Mouse (Mus musculus): ENCODE results near the gene Fbxo40. TPM values are rescaled to one million over a fixed set of nuclear protein-coding genes. Genes with fewer than 3 reads are reported as not detected.

The Fbxo40 gene
- total and polyA plus RNA-seq, 2 experiments from 2014 or later: 19.4 to 86.4 TPM

DNA sequence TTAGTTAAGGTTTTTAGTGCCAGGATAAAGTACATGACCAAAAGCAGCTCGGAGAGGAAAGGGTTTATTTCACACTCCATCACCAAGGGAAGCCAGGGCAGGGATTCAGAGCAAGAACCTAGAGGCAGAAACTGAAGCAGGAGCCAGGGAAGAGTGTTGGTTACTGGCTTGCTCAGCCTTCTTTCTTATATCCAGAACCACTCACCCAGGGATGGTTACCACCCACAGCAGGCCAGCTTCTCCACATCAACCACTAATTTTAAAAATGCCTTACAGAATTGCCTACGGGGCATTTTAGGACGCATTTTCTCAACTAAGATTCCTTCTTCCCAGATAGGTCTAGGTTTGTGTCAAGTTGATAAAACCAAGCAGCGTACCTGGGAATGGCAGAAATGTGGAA lies 26.9 kb downstream of the Fbxo40 start:
- TF ChIP-seq EP300 (IDR thresholded peaks at IDR 0.05; ENCODE audit: low read depth) (no peak), CTCF (IDR thresholded peaks at IDR 0.05; ENCODE audit: low read depth) (no peak)
- no peak for DNase-seq (ENCODE audit: low spot score)
- Histone ChIP-seq H3K4me1 (ENCODE audit: control insufficient read depth, insufficient read depth) (no peaks in the 10 kb centered on the region), H3K9me3 (replicated peaks; ENCODE audit: control insufficient read depth, low read length) (no peaks in the 10 kb centered on the region), H3K36me3 (replicated peaks; ENCODE audit: control insufficient read depth, insufficient read depth, low read length) (peaks cover 60% of the 10 kb centered on the region), H3K4me3 (ENCODE audit: low read depth, low read length) (no peak overlapping the region), H3K27ac (ENCODE audit: low read depth) (no peak overlapping the region), H3K27me3 (ENCODE audit: control insufficient read depth, insufficient read depth, low read length) (no peaks in the 10 kb centered on the region), H3K4me2 (ENCODE audit: low read depth, low read length) (no peak overlapping the region), H3K9ac (replicated peaks; ENCODE audit: low read depth, low read length) (no peak overlapping the region)
- WGBS: 76% methylated on average over 4 of the region's 4 CpGs
- no peak for ATAC-seq (ENCODE audit: insufficient read depth, low read depth)

DNA sequence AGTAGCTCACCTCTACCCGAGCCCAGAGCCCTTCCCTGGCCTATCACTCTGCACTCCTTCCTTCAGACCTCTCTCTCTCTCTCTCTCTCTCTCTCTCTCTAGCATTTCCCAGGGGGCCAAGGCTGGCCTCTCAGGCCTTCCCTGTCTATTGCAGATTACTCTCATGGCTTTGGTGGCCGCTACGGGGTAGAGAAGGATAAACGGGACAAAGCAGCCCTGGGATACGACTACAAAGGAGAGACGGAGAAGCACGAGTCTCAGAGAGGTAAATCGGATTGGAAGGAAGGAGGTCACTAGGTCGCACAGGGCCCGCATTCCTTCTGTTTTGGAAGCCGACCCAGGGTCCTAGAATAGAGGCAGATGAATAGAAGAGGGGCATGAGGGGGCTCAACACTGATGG lies 35.2 kb downstream of the Fbxo40 start:
- DNase-seq (ENCODE audit: low spot score) (no peak), ATAC-seq (ENCODE audit: insufficient read depth, low read depth) (no peak)
- no peaks in the 10 kb centered on the region for H3K27me3 ChIP-seq (ENCODE audit: control insufficient read depth, insufficient read depth, low read length)
- H3K9me3 ChIP-seq (replicated peaks; ENCODE audit: control insufficient read depth, low read length): no peaks in the 10 kb centered on the region
- H3K4me2 ChIP-seq (ENCODE audit: low read depth, low read length): no peak overlapping the region
- no peak for TF ChIP-seq CTCF (IDR thresholded peaks at IDR 0.05; ENCODE audit: low read depth)
- no peak for TF ChIP-seq EP300 (IDR thresholded peaks at IDR 0.05; ENCODE audit: low read depth)
- WGBS: 75% methylated on average over 11 of the region's 11 CpGs
- H3K4me1 ChIP-seq (ENCODE audit: control insufficient read depth, insufficient read depth): no peaks in the 10 kb centered on the region
- no peaks in the 10 kb centered on the region for H3K36me3 ChIP-seq (replicated peaks; ENCODE audit: control insufficient read depth, insufficient read depth, low read length)
- H3K9ac ChIP-seq (replicated peaks; ENCODE audit: low read depth, low read length): no peak overlapping the region
- no peak overlapping the region for H3K27ac ChIP-seq (ENCODE audit: low read depth)
- no peak overlapping the region for H3K4me3 ChIP-seq (ENCODE audit: low read depth, low read length)

DNA sequence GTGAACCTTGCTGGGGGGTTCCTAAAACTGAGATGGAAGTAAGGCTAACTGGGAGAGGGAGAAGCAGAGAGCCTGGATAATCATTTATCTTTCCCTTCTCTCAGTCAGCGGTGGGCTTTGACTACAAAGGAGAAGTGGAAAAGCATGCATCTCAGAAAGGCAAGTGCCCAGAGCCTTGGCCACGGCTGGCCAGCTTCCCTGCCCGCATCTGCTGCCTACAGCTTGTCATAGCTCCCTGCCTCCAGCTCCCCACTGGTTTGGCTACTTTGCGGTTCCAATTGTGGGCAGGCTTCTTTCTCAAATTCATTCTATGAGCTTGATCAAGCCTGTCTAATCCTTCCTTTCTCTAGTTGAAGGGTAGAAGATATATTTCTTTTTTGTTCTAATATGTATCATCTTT lies 39.2 kb downstream of the Fbxo40 start:
- WGBS: 60% methylated on average over 4 of the region's 4 CpGs
- DNase-seq (ENCODE audit: low spot score) (no peak), ATAC-seq (ENCODE audit: insufficient read depth, low read depth) (no peak)
- TF ChIP-seq CTCF (IDR thresholded peaks at IDR 0.05; ENCODE audit: low read depth) (no peak), EP300 (IDR thresholded peaks at IDR 0.05; ENCODE audit: low read depth) (no peak)
- Histone ChIP-seq H3K4me2 (ENCODE audit: low read depth, low read length) (no peak overlapping the region), H3K4me1 (ENCODE audit: control insufficient read depth, insufficient read depth) (no peaks in the 10 kb centered on the region), H3K4me3 (ENCODE audit: low read depth, low read length) (no peak overlapping the region), H3K27ac (ENCODE audit: low read depth) (no peak overlapping the region), H3K36me3 (replicated peaks; ENCODE audit: control insufficient read depth, insufficient read depth, low read length) (no peaks in the 10 kb centered on the region), H3K27me3 (ENCODE audit: control insufficient read depth, insufficient read depth, low read length) (no peaks in the 10 kb centered on the region), H3K9ac (replicated peaks; ENCODE audit: low read depth, low read length) (no peak overlapping the region), H3K9me3 (replicated peaks; ENCODE audit: control insufficient read depth, low read length) (no peaks in the 10 kb centered on the region)

DNA sequence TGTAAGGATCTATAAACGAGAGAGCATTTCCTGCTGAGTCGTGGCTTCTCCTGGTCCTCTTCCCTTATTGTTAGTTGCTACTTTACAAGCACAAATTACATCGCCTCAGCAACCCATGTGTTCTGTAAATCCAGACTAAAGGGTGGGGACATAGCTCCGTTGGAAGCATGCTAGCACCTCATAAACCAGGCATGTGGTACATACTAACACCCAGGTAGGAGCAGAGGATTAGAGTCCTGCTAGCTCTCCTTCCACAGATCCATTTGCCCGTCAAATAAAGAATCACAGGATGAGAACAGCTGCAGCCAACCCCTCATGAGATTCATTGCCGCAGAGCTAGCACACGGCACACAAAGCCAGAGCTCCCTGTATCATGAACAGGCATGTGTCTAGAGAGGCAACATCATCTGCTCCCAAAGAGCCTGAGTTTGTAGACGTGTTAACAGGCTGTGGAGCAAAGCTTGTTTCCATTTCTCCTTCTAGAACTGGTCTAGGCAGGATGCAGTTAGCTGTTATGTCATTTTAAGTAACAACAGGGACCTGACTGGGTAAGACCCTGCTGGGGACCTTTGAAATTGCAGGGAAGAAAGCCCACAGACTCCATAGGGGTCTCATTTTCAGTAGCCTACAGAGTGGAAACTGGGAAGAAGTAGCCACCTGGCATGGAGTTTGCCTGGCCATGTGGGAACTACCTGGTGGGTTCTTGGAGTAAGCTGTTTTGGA lies 40.5 kb downstream of the Fbxo40 start:
- Histone ChIP-seq H3K4me1 (ENCODE audit: control insufficient read depth, insufficient read depth) (no peaks in the 10 kb centered on the region), H3K36me3 (replicated peaks; ENCODE audit: control insufficient read depth, insufficient read depth, low read length) (no peaks in the 10 kb centered on the region), H3K27me3 (ENCODE audit: control insufficient read depth, insufficient read depth, low read length) (no peaks in the 10 kb centered on the region), H3K27ac (ENCODE audit: low read depth) (no peak overlapping the region), H3K4me3 (ENCODE audit: low read depth, low read length) (no peak overlapping the region), H3K9me3 (replicated peaks; ENCODE audit: control insufficient read depth, low read length) (no peaks in the 10 kb centered on the region), H3K9ac (replicated peaks; ENCODE audit: low read depth, low read length) (no peak overlapping the region), H3K4me2 (ENCODE audit: low read depth, low read length) (no peak overlapping the region)
- no peak for TF ChIP-seq CTCF (IDR thresholded peaks at IDR 0.05; ENCODE audit: low read depth)
- TF ChIP-seq EP300 (IDR thresholded peaks at IDR 0.05; ENCODE audit: low read depth): no peak
- no peak for ATAC-seq (ENCODE audit: insufficient read depth, low read depth)
- 56% methylated on average over 8 of the region's 8 CpGs for WGBS
- no peak for DNase-seq (ENCODE audit: low spot score)

DNA sequence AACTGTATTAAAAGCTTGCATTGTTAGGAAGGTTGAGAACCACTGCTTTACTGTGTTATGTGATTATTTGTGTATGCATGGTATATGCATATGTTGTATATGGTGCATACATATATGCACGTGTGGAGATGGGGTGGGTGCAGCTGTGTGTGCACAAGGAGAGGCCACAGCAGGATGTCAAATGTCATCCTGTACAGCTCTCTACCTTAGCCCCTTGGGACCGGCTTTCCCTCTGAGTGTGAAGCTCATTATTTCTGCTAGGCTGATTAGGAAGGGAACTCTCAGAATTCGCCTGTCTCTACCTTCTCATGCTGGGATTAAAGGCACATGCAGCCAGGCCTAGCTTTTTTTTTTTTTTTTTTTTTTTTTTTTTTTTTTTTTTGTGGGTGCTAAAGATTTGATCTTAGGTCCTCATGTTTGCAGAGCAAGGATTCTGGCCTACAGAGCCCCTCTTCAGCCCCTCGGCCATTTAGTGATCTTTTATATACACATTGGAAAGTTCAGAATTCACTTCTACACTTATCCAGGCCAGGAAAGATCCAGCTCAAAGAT lies 42.5 kb downstream of the Fbxo40 start:
- no peak for TF ChIP-seq CTCF (IDR thresholded peaks at IDR 0.05; ENCODE audit: low read depth)
- TF ChIP-seq EP300 (IDR thresholded peaks at IDR 0.05; ENCODE audit: low read depth): no peak
- no peaks in the 10 kb centered on the region for H3K27me3 ChIP-seq (ENCODE audit: control insufficient read depth, insufficient read depth, low read length)
- H3K36me3 ChIP-seq (replicated peaks; ENCODE audit: control insufficient read depth, insufficient read depth, low read length): no peaks in the 10 kb centered on the region
- H3K9ac ChIP-seq (replicated peaks; ENCODE audit: low read depth, low read length): no peak overlapping the region
- no peak overlapping the region for H3K4me3 ChIP-seq (ENCODE audit: low read depth, low read length)
- H3K27ac ChIP-seq (ENCODE audit: low read depth): no peak overlapping the region
- H3K9me3 ChIP-seq (replicated peaks; ENCODE audit: control insufficient read depth, low read length): no peaks in the 10 kb centered on the region
- no peak overlapping the region for H3K4me2 ChIP-seq (ENCODE audit: low read depth, low read length)
- no peaks in the 10 kb centered on the region for H3K4me1 ChIP-seq (ENCODE audit: control insufficient read depth, insufficient read depth)
- DNase-seq (ENCODE audit: low spot score) (no peak), ATAC-seq (ENCODE audit: insufficient read depth, low read depth) (no peak)
- 67% methylated on average over 4 of the region's 4 CpGs for WGBS

Data from heart, postnatal 0 days (tissue).